Mouse (Mus musculus) regulatory T cell (primary cell): Measurements from ENCODE around the gene Fscn1.

Experiments
- in situ Hi-C: fragments of 300-600 bp; cut with MboI, MseI; formaldehyde crosslinking; loops from one replicate; pipeline ENCODE4 v1.15.1; 2025; ENCODE audit warnings: high pct_unique_total_duplicates

Fscn1 gene

GRCm38 (mm10) chr5:142959576-142960556 lies at the start of gene Fscn1:
TSS of gene Fscn1 (plus strand) at chr5:142960343.
- in situ Hi-C loops, result no loop called here

DNA sequence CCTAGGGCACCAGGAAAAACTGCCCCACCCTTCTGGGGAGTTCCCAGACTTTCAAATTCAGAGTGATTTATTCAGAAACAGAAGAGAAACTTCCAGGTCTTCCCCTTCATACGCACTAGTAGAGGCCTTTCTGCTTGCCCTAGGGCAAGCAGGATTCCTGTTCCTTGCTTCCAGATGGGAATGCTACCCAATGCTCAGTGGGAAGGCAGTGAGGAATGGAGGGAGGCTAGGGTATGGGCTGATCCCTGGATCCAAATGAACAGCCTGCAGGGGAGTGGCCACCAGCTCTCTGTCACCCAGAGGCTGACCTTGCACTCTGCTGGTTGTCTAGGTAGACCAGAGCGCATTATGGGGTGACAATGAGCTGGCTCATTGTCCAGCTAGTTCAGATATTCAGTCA lies 48.5 kb upstream of the Fscn1 start:
- in situ Hi-C loops, result no loop called here

DNA sequence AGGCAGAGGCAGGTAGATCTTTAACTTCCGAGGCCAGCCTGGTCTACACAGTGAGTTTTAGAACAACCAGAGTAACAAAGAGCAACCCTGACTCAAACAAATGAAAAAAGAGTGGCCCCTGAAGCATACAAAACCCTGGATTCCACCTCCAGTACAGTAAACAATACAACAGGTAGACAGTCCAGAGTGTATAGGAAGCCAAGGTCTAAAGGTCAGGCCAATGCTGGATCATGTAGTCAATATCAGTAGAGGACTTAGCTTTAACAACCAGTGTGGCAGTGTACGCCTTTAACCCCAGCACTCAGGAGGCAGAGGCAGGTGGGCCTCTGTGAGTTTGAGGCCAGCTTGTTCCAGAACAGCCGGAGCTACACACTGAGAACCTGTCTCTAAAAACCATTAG lies 47.8 kb upstream of the Fscn1 start:
- in situ Hi-C loops, result no loop called here

DNA sequence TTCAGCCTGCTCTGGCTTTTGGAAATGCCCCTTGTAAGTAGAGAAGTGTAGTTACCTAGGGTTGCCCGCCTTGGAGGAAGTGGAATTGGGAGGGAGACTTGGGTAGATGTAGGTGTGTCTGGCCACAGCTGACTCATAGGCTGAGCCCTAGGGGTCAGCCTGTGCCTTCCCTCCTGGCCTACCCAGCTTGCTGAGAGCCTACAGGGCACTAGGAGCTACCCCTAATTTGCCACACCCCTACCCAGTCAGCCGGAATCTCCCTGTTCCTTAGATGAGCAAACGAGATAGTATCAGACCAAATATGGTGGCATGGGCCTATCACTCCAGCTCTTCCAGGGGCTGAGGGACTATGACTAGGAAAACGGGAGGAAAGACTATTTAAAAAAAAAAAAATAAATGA lies 47.4 kb upstream of the Fscn1 start:
- in situ Hi-C loops, result no loop called here

GRCm38 (mm10) chr5:142915231-142915630 lies 44.9 kb upstream of the Fscn1 start:
- in situ Hi-C loops, result no loop called here

DNA sequence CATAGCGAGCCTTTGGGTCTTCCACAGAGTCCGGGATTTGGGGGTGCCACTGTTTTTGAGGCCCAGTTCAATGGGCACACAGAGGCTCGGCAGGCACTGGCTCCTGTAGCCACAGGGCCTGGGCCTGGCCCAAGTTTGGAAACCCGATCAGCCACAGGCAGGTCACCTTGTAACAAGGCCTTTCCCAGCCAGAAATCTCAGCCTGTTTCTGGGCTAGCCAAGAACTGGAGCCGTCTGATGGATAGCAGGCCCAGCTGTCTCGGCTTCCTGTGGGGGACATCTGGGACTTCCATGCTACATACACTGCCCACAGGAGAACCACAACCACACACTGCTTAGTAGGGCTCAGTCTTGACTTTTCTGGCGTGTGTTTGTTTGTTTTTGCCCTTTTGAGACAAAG lies 43.5 kb upstream of the Fscn1 start:
- in situ Hi-C loops, result no loop called here

- in situ Hi-C loops, result no loop called here
Observed at GRCm38 (mm10) chr5:142917402-142917801, 42.7 kb upstream of the Fscn1 start.

GRCm38 (mm10) chr5:142920311-142921073 lies 39.7 kb upstream of the Fscn1 start:
- in situ Hi-C loops, result loop anchor here (10.0 kb wide), 1 partner anchor 536 kb away; no protein-coding TSS in a partner anchor

DNA sequence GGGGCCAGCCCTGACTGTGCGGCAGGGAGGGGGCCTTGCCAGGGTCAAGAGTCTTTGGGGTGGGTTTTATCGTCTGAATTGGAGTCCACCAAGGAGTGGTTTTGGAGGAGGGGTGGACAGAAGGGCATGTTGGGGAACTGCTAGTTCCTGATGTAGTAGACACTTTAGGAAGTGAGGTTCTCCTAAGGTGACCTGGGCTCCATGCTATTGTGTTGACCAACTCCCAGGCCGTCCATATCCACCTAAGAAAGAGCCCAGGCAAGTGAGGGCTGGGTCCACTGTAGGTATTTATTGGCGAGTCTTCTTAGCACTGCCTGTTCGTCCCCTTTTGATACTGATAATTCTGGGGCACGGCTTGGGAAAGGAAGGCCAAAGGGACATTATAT lies 39.1 kb upstream of the Fscn1 start:
- in situ Hi-C loops, result loop anchor here (10.0 kb wide), 1 partner anchor 536 kb away; no protein-coding TSS in a partner anchor

DNA sequence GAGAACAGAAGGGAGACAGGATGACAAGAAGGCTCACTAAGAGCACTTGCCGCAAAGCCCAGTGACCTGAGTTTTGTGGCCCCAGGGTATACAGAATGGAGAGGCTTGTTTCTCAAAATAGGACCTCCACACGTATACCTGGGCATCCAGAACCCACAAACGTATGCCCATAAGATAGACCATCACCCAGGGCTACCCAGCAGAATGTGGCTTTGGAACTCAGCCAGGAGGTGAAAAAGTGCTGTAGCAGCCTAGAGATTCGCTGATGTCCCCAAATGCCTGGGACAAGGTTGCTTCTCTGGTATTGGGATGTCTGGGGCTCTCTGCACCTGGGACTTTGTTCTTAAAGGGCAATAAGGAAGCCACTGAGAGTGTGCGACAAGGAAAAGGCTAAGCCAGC lies 37.9 kb upstream of the Fscn1 start:
- in situ Hi-C loops, result loop anchor here (10.0 kb wide), 1 partner anchor 537 kb away; no protein-coding TSS in a partner anchor

DNA sequence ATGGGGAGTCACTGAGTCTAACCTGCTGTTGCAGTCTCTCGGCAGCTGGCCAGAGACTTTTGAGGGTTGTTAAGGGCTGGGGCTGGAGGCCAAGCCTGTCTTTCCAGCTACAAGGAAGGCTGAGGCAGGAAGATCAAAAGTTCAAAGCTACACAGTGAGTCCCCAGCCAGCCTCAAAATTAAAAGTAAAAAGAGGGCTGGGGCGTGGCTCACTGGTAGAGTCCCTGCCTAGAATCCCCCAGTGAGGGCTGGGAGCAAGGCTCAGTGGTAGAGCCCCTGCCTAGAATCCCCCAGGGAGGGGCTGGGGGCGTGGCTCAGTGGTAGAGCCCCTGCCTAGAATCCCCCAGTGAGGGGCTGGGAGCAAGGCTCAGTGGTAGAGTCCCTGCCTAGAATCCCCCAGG lies 36.4 kb upstream of the Fscn1 start:
- in situ Hi-C loops, result loop anchor here (10.0 kb wide), 1 partner anchor 539 kb away; no protein-coding TSS in a partner anchor

DNA sequence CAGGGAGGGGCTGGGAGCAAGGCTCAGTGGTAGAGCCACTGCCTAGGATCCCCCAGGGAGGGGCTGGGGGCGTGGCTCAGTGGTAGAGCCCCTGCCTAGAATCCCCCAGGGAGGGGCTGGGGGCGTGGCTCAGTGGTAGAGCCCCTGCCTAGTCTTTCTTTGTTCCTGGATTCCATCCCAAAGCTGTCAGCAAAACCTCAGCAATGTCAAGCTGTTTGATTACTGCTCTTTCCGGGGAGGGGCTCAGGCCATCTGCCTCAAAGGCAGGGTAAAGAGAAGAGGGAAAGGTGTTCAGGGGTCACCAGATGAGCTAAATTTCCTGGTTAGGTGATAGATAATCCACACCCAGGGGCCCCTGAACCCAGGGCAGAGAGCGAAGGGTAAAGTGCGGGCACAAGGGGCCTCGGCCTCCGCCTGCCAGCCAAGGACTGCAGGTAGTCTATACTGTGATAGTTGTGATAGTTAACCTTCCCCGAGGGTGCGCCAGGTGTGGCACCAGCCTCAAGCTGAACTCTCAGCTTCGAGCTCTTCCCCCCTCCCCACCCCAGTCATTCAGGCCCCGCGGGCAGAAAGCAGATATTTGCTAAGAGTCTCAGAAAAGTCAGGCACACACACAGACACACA lies 35.7 kb upstream of the Fscn1 start:
- in situ Hi-C loops, result loop anchor here (10.0 kb wide), 1 partner anchor 540 kb away; no protein-coding TSS in a partner anchor

DNA sequence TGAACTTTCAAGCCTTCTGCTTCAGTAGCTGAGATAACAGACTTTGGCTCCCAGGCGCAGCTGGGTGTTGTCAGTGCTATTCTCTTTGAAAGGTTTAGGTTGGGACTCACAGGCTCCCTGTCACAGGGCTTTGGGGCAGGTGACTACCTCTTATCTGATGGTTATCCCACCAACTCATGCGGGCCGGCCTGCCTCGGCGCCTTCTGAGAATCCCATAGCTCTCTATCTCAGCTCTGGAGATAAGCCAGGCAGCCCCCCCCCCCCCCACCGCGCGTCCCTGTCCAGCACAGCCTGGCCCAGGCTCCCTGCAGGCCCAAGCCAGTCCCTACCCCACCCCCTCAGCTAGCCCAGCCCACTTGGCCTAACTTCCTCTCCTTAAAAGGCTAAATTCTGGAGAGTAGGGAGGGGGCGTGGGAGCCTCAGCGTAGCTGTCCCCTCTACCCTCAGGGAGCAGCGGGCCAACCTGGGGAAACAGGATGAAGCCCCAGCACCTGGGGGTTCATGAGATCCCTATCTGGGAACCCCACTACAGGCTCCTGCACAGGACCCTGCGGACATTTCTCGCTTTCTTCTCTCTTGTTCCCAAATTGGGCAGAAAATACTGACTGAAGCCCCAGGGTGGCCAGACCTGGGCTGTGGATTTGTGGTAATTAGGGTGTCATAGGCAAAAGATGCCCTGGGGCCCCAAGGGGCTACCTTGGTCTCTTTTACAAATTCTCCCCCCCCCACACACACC lies 33.8 kb upstream of the Fscn1 start:
- in situ Hi-C loops, result loop anchor here (10.0 kb wide), 1 partner anchor 542 kb away; no protein-coding TSS in a partner anchor

- in situ Hi-C loops, result loop anchor here (10.0 kb wide), 1 partner anchor 542 kb away; no protein-coding TSS in a partner anchor
Observed at GRCm38 (mm10) chr5:142926940-142927228, 33.3 kb upstream of the Fscn1 start.

GRCm38 (mm10) chr5:142927341-142927930 lies 32.7 kb upstream of the Fscn1 start:
- in situ Hi-C loops, result loop anchor here (10.0 kb wide), 1 partner anchor 543 kb away; no protein-coding TSS in a partner anchor

DNA sequence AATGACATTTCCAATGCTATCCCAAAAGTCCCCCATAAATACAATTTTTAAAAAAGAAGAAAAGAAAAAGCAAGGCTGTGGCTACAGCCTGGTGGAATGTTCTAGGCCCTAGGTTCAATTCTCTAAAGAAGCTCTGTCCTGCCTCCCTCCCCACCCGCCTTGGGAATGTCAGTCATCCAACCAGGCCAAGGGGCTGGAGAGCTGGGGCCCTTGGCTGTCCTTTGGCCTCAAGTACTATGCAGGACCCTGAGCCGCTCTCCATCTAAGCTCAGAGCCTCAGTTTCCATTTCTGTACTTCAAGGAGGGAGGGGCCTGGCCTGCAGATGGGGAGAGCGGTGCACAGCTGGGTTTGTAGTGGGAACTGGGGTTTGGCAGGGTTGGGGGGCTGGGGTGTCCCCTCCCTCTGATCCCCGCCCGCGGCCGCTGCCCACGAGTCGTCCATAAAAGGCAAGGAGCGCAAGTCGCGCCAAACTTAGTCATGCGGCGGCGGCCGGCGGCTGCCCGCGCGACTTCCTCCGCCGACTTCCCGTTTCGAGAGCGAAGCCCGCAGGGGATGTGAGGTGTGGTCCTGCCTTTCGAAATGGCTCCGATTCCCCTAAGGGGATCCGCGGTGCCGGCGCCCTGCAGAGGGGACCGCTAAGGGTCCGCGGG lies 31.3 kb upstream of the Fscn1 start:
- in situ Hi-C loops, result loop anchor here (10.0 kb wide), 1 partner anchor 544 kb away; no protein-coding TSS in a partner anchor

DNA sequence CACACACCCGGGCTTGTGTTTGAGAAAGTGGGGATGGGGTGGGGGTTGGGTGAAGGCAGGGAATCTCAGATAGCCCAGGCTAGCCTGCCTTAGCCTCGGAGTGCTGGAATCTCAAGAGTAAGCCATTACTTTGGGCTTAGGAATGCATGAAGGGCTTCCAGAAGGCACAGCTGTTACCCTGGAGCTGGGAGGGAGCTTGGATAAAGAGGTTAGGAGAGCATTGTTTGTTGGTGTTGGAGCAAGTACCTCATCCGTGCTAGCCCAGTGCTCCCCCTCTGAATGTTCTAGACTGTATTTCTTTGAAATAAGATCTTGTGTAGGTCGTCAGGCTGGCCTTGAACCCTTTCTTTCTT lies 30.8 kb upstream of the Fscn1 start:
- in situ Hi-C loops, result loop anchor here (10.0 kb wide), 1 partner anchor 545 kb away; no protein-coding TSS in a partner anchor

- in situ Hi-C loops, result loop anchor here (10.0 kb wide), 1 partner anchor 46 kb away; no protein-coding TSS in a partner anchor
Observed at GRCm38 (mm10) chr5:142931241-142931745, 28.9 kb upstream of the Fscn1 start.

GRCm38 (mm10) chr5:142932084-142932685 lies 28.0 kb upstream of the Fscn1 start:
- in situ Hi-C loops, result loop anchor here (10.0 kb wide), 1 partner anchor 47 kb away; no protein-coding TSS in a partner anchor
